Mouse (Mus musculus): ENCODE data around the gene Drc3.
"Not testable (repeated sequence)": the region's sequence is repeated elsewhere in the genome, so short reads cannot be mapped to it uniquely, and the experiment has no call there.

DNA sequence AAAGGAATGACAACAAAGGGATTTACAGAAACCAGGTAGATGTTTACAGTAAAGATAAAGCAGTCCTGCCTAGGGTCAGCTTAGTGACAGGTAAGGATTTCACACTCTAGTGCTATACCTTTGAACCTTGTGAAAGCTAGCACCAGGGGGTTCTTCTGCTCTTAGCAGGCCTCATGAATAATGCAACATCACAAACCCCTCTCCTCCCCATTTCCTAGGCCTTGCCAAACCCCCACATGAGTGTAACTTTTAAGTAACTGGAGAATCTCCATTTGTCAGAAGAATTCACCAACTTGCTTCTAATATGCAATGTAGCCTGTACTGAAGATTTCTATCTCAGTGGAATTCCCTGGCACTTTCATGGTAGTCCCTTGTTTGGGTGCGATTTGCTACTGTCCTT lies 86.5 kb downstream of the Drc3 start:
- TF ChIP-seq USF1 (IDR thresholded peaks at IDR 0.05; ENCODE audit: low read depth); POLR2A (IDR thresholded peaks at IDR 0.05; ENCODE audit: insufficient read length, low read depth); TCF3 (IDR thresholded peaks at IDR 0.05; ENCODE audit: insufficient read length, low read depth); MYOD1 (IDR thresholded peaks at IDR 0.05; ENCODE audit: control insufficient read depth in 1 of 3, insufficient read length in 2 of 3, low read depth in 2 of 3); POLR2AphosphoS2 (IDR thresholded peaks at IDR 0.05; ENCODE audit: insufficient read length, low read depth): not testable (repeated sequence)
